Mouse (Mus musculus): ENCODE results near the gene Aqp5.

The Aqp5 gene

DNA sequence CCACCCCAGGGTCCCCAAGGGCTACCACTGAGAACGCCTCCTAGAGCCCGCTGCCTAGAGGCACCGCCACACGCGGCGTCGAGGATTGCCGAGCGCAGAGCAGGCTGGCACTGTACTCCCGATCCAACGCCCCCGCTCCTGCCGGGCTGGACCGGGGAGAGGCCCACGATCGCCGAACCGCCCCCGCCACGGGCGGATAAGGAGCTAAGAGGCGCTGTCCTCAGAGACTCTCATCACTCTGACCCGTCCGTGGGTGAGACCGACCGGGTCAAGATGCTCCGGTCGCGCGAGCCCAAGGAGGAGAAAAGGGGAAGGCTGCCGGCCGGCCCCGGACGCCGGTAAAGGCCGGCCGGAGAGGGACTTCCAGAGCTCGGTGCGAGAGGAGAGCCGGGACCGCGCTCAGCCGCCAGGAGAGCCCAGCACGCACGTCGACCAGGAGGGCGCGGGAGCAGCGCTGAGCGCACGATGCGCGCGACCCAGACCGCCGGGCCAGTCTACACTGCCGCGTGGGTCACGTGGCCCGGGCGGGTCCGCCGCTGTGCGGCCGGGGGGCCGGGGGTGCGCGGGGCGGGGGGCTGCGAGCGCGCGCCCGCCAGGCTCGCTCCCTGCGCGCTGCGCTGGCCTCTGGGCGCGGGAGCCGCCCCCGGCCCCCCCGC is at the start of gene Aqp5:
Gene Aqp5, plus strand, starts transcription at position 354 of the 656 bp plus-strand sequence.
- DNase-seq (ENCODE audit: low read depth, low spot score): no peak

DNA sequence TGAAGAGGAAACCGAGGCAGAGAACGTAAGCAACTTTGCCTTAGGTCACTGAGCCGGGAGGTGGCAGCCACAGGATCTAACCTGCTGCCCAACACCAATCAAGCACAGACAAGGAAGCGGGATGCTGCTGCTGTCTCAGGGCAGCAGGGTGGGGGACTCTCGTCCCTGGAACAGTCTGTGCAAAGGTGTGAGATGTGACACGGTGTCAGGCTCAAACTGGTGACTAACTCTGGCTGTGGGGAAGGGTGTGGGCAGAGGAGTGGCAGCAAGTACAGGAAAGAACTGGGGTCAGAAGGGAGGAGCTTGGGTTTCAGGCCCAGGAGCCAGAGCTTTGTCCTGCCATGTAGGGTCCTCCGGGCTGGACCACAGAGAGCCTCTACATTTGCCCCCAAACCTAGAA is 46.5 kb upstream of the Aqp5 start:
- DNase-seq (ENCODE audit: low read depth, low spot score): no peak

DNA sequence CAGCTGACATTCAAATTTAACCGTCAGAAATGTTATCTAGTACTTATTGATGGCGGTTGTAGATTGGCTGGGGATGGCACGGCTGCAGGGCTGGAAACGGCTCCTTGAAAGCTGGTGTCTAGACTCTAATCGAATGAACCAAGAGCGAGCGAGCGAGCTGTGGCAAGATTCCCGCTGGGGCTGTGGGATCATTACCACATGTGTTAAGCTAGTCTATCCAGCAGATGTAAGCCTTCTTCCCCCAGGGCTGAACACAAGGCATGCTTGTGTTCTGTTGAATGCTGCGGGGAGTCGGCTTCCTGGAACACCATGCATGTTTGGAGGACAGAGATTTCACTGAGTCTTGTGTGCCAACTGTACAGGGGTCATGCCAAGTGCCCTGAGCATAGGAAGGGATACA is 44.0 kb upstream of the Aqp5 start:
- peak; percentile 71 for DNase-seq (ENCODE audit: low read depth, low spot score)

DNA sequence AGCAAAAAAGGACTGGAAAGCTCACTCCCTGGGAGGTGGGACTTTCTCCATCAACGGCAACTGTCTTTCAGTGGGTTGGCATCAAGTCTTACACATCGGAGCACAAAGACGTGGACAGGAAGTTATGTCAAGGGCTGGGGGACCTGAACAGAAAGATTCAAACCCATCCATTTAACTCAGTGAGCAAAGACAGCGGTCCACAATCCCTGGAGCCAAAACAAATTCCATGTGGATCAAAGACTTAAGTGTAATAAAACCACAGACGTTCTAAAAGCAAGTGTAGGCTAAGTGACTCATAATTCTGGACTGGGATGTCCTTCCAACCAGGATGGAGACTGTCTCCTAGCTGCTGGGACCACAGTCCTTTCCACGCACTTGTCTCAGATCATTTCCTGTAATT is 42.9 kb upstream of the Aqp5 start:
- DNase-seq (ENCODE audit: low read depth, low spot score): no peak

DNA sequence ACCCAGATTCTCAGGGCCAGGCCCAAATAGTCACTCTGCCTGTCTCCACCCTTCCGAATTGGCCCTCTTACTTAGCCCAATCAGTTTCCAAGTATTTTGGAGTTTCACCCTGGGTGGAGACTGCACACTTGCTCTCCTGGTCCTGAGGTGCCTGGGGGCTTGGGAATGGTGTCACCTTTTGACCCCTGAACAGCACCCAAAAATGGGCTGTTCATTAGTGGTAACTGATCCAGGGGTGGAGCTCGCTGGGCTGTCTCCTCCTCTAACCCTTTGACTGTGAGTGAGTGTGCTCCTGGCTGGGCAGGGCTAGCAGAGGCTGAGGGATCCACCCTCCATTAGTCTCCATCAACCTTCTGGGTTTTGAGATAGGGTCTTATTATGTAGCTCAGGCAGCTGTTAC is 40.7 kb upstream of the Aqp5 start:
- no peak for DNase-seq (ENCODE audit: low read depth, low spot score)

DNA sequence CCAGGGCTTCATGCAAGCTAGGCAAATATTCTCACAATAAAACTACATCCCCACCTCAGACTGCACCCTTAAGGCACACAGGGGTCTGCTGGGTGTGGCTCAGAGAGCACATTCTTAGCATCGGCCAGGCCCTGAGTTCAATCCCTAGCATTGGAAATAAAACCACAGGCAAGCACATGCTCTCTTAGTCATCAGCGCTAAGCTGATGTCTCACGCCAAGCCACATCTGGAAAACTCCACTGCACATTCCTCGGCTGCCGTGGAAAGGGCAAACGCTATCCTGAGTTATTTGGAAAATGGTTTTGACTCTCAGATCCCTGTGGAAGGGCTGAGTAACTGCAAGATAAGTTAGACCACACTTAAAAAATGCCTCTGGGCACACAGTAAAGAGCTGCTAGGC is 36.8 kb upstream of the Aqp5 start:
- DNase-seq (ENCODE audit: low read depth, low spot score): peak; percentile 43

DNA sequence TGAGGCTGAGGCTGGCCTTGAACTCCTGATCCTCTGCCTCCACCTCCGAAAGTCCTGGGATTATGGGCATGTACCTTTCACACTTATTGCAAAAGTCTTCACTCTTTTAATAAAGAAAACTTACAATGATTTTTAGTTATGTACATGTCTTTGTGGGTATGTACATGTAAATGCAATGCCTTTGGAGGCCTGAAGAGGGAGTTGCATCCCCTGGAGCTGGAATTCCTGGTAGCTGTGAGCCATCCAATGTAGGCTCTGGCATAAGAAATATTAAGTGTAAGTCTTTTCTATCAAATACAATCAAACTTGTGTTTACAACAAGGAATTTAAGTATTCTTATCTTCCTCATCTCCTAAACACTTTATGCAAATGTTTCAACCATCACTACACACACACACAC is 31.6 kb upstream of the Aqp5 start:
- no peak for DNase-seq (ENCODE audit: low read depth, low spot score)

DNA sequence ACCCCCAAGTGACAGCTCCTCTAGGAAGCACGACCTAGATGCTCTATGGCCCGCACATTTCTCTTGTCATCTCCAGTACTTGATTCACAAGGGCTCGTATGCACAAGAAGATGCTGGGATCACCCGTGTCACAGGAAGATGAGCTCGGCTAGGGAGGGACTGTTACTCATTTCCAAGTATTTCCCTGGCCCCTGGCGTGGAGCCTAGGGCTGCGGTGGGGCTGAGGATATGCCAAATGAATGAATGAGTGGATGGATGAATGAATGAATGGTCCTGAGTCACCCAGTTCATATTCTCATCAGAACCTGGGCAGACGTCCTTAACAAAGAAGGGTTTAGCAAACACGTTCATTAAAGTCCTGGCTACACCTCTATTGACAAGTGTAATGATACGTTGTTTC is 30.3 kb upstream of the Aqp5 start:
- DNase-seq (ENCODE audit: low read depth, low spot score): no peak

DNA sequence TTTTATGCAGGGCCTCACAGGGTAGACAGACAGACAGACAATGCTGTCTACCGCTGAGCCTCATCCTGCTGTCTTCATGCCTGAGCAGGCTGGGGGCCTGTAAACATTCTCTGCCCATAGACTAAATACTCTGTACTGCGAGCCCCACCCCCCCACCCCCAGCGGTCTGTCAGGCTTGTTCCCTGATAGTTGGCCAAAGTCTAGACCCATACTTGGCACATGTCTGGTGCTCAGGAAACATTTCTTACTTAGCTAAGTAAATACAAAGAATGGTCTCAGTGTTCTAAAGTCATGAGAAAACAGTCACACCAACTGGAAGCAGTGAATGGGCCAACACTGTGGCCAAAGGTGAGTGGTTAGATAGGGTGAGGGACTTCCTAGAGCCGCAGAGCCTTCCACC is 23.2 kb upstream of the Aqp5 start:
- DNase-seq (ENCODE audit: low read depth, low spot score): no peak

DNA sequence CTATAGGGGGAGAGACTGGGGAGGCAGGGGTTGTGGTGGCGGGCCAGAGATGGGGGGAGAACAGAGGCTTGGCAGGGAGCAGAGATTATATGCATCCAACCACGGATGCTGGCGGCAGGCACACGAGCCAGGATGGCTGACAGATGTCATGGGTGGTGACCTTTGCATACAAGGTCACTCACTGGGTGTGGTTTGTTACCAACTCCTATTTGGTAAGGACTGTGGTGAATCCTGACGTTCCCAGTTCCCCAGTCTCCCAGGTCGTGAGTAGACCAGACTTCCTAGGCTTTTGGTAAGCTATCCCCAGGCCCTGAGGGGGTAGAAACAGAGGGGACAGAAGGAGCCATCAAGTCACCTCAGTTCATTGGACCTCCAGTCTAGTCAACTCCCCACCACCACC is 21.9 kb upstream of the Aqp5 start:
- no peak for DNase-seq (ENCODE audit: low read depth, low spot score)

DNA sequence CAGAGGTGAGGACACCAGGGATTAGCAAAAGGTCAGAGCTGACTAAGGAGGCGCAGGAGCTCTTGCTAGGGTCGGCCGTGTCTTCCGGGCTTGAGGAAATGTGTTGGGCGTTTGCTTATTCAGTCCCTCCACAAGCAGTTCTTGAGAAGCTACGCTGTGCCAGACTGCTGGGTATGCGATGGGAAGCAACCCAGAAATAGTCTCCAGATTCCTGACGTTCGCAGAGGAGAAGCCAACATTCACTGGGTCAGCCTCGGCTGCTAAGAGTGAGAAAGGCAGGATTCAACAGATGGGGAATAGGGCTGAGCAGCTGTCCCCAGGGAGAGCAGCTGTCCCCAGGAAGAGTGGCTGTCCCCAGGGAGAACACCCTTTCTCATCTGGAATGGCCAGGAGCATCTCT is 21.5 kb upstream of the Aqp5 start:
- no peak for DNase-seq (ENCODE audit: low read depth, low spot score)

DNA sequence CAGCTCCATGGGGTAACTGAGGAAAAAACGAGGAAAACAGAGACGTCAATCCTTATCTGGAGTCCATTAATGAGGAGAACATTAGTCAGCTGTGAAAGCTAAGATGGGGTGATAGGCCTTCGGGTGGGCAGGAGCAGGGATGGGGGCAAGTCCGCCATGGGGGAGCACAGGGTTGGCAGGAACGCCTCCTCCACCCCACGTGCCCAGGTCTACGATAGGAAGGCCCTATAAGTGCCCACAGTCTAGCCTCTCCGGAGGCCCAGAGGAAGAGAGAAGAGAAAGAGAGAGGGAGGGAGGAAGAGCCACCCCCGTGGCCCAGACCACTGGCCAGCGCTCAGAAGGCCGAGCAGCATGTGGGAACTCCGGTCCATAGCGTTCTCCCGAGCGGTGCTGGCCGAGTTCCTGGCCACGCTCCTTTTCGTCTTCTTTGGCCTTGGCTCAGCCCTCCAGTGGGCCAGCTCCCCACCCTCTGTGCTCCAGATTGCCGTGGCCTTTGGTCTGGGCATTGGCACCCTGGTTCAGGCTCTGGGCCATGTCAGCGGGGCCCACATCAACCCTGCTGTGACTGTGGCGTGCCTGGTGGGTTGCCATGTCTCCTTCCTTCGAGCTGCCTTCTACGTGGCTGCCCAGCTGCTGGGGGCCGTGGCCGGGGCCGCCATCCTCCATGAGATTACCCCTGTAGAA is 11.6 kb upstream of the Aqp5 start, which contains the start of gene Aqp2:
Gene Aqp2, plus strand, starts transcription at position 254 of the 684 bp plus-strand sequence.
- no peak for DNase-seq (ENCODE audit: low read depth, low spot score)

DNA sequence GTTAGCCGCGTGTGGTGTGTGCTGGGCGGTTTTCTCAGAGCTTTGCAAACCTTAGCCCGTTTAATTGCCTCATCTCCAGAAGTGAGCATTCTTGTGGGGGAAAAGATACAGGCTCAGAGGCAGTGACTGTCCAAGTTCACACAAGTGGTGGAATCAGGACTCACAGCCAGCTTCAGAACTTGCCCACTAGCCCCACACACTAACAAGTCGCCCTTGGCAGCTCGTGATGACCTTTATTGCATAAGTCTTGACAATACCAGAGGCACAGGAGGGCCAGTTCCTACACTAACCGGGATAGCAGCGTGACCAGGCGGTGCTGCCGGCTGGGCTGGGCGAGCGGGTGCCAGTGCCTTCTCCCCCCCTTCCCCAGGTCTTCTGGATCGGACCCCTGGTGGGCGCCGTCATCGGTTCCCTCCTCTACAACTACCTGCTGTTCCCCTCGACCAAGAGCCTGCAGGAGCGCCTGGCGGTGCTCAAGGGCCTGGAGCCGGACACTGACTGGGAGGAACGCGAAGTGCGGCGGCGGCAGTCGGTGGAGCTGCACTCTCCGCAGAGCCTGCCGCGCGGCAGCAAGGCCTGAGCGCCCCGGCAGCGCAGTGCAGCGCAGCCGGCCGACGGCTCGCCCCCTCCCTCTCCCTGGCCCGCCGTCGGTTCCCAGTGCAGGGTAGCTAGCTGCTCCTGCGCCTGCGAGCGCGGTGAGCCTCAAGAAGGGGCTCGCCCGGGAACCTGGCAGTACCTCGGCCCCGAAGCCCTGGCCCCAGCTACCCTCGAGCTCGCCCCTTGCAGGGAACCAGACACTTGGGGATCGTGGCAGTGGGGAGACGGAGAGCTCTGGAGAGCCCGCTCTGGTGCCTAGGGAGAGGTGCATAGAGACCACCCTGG is 6.9 kb upstream of the Aqp5 start:
- DNase-seq (ENCODE audit: low read depth, low spot score): peak; percentile 58

DNA sequence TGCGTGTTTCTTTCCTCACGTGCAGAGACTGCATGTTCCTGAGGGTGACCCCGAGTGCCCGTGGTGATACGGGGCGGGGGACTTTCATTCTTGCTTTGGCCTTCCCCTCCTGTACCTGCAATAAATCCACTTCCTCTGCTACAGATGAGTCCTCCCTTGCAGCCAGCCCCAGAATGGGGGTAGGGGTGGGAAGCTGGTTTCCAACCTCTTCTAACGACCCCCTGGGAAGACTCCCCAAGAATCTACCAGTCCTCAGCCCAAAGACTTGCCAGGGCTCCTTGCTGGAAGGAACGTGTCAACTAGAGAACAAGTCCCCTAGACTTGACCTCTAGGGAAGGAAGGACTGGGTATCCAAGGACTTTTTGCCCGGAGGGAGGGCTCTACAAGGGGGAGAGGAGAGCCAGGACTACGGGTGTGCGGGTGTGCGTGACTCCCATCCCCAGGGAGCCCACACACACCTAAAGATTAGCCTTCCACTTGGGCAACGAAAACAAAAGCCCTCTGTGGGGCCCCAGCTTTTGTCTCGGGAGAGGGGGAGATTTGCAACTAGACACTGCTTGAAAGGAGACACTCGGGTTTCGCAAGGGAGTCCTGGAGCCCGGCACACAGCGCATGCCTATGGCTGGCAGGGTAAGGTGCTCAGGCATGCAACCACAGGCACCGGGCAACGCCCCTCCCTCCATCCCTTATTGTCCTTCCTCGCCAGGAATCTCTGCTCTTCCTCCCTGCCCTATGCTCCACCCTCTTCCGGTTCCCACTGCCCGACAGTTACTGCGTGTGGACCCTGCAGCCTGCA is 6.0 kb upstream of the Aqp5 start:
- peak; percentile 46 for DNase-seq (ENCODE audit: low read depth, low spot score)

DNA sequence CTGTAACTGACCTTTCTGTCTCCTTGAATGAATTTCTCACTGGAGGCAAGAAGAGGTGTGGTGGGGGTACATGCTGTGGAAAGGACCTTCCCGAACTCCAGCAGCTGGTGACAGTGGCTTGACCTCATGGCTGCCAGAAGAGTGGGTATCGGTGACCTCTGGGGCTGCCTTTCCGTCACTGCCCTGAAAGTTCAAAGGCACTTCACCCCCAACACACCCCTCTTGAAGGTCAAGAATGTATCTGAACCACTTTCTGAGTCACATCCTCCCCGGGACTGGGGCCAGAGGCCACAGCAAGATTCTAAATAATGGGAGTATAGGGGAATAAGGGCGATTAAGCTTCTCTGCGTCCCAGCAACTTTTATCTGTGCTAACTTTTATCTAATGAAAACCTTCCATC is 4.8 kb upstream of the Aqp5 start:
- no peak for DNase-seq (ENCODE audit: low read depth, low spot score)

DNA sequence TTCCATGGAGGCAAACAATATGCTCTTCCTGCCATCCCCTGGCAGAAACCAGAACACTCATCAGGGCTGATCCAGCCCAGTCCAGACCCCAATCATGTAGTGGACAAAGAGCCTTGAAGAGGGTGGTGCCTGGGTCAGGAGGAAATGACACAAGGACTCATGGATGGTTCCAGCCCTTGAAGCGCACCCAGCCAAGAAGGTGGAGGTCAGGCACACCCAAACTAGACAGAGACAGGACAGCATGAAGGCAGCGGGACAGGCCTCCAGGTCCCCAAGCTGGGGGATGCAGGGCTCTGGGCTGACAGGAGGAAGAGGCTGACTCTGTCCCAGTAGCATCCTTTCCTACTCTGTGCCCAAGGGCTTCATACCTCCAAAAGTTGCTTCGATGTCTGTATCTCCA is 4.1 kb upstream of the Aqp5 start:
- DNase-seq (ENCODE audit: low read depth, low spot score): no peak

DNA sequence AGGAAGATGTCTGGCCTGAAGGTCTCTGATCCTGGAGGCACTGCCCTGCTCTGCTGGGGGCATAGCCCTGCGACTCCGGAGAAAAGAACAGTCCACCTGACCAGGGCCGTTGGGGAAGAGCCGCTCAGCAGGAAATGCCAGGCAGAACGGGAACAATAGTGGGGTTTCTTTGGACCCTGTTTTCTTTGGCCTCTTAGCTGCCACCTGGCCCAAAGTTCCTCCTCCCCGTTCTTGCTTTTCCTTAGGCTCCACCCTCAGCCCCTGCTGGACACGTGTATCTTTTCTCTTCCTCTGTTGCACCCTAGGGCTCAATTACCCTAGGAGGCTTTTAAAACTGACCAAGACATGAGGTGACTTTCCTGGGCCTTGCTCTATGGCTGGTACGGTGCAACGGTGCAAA is 1.3 kb upstream of the Aqp5 start:
- DNase-seq (ENCODE audit: low read depth, low spot score): no peak

DNA sequence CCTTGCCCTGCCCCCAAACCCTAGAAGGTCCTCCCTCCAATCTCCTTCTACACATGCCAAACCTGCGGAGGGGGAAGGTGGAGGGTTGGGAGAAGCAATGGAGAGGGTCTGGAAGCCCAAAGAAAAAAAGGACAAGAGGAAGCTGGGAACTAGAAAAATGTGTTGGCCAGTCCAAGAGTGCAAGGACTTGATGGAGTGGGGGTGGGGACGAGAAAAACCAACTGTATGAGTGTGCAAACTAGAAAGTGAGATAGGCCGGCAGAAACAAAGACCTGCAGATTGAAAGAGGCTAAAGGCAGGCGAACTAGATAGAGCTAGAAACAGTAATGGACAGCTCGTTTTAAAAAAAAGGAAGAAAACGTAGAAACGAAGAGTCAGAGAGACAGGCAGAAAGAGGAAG is 878 bp upstream of the Aqp5 start:
- no peak for DNase-seq (ENCODE audit: low read depth, low spot score)

DNA sequence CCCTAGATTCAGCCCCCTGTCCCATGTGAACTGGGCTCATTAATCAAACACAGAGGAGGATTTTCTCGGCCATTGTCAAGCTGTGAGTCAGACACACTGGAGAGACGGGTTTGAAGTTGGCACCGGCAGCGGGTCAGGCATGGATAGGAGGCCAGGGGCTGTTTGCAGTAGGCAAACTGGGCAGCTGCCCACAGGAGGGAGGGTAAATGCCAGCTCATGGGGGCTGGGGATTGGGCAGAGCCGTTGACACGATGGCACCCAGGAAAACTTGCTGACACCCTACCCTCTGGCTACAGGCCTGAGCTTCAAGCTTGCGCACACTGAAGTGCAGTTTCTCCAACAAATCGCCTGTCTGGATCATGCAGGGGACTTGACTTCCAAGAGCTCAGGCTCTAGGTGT is 1.6 kb downstream of the Aqp5 start:
- no peak for DNase-seq (ENCODE audit: low read depth, low spot score)

DNA sequence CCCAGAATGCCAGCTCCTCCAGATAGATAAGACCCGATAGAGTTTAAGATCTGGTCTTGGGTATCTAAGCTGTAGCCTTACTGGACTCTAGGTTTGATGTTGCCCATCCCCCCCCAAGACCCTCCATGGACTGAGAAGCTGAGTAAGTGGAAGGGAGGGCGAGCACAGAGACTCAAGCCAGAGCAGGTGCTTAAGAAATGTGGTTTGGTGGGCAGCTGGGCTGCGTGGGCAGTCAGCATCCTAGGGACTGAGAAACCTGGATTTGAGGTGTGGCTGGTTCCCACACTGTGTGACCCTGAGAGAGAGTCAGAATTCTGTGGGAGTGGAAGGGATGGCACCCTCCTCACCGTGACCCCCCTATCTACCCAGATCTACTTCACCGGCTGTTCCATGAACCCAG is 2.3 kb downstream of the Aqp5 start:
- no peak for DNase-seq (ENCODE audit: low read depth, low spot score)

DNA sequence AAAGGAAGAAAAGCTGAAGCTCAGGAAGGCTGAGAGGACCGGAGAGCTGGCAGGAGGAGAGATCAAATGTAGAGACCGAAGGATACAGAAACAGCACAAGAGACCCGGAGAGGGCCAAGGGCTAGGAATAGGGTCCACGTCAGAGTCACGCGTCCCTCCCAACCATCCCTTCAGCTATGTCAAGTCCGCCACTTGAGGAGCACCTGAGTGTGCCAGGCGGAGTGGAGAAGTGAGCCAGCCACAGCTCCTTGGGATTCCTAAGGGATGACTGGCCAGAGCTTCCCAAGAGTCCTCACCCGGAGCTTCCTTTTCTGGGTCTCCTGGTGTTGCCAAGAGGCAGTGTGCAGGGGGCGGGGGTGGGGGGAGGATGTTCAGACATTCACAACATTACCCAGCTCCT is 4.4 kb downstream of the Aqp5 start:
- DNase-seq (ENCODE audit: low read depth, low spot score): no peak
